Mouse (Mus musculus) CH12.LX (cell line): ENCODE results near the gene Atad5.

Experiments
- EP300 ChIP-seq: IDR thresholded peaks from 2 replicates; pipeline ENCODE4 v1.6.1; 2011; ENCODE audit warnings: low read length, improper control_type of control experiment
- ZMIZ1 ChIP-seq: IDR thresholded peaks from 2 replicates; pipeline ENCODE4 v1.6.1; 2012; ENCODE audit warnings: low read depth, mild to moderate bottlenecking, inconsistent platforms, low read length, improper control_type of control experiment

DNA sequence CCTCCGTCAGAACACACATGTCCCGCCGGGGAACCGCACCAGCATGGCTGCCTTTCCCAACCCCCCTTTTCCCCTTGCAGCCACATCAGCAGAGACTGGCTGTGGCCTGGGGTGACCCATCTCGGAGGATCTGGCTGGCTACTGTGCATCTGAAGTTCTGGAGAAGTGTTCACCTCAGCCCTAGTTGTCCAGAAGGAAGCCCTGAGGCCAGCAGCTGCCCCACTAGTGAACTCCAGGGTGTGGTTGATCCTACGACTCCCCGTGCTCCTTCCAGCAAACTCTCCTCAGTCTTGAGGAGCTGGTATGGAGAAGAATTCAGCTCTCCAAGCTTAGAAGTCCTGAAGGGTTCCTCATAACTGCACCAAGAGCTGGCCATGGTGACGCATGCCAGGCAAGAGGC is 89.1 kb downstream of the Atad5 start:
- no peak for TF ChIP-seq ZMIZ1
- no peak for TF ChIP-seq EP300
